Mouse (Mus musculus) neural tube, embryonic 11.5 days (tissue): ENCODE data around the gene Gm7361. TPM values are rescaled to one million over a fixed set of nuclear protein-coding genes. Genes with fewer than 3 reads are reported as not detected.
"Not testable (repeated sequence)": the region's sequence is repeated elsewhere in the genome, so short reads cannot be mapped to it uniquely, and the experiment has no call there.

Source experiments
- ATAC-seq: fragments of 200-750 bp; cut with Nextera tagmentation; 2 replicates; pipeline ENCODE4 v1.8.0; 2017; ENCODE audit warnings: moderate number of reproducible peaks, mild to moderate bottlenecking, moderate TSS enrichment, moderate library complexity; ENCODE audit not compliant: insufficient read depth, low FRiP score, low TSS enrichment
- DNase-seq: peaks from one replicate; pipeline ENCODE4 v3.0.0-alpha.2; 2015; ENCODE audit warnings: low spot score
- H3K27ac ChIP-seq: fragments of 300-500 bp; sonication (generic); 2 replicates; pipeline ENCODE4 v1.5.1; 2014; ENCODE audit warnings: low read depth, mild to moderate bottlenecking, low read length
- H3K27me3 ChIP-seq: fragments of 300-500 bp; sonication (generic); 2 replicates; pipeline ENCODE4 v1.6.1; 2014; ENCODE audit warnings: mild to moderate bottlenecking, low read length, mixed read lengths; ENCODE audit not compliant: control insufficient read depth, insufficient read depth
- H3K36me3 ChIP-seq: fragments of 300-500 bp; sonication (generic); 2 replicates; pipeline ENCODE4 v1.6.1; 2014; ENCODE audit warnings: mild to moderate bottlenecking, low read length, moderate library complexity, mixed read lengths; ENCODE audit not compliant: control insufficient read depth, insufficient read depth
- H3K4me1 ChIP-seq: fragments of 300-500 bp; sonication (generic); 2 replicates; pipeline ENCODE4 v1.6.1; 2014; ENCODE audit warnings: low read length, mixed read lengths; ENCODE audit not compliant: control insufficient read depth, insufficient read depth
- H3K4me2 ChIP-seq: fragments of 300-500 bp; sonication (generic); 2 replicates; pipeline ENCODE4 v1.6.1; 2014; ENCODE audit warnings: low read depth, mild to moderate bottlenecking, moderate library complexity
- H3K4me3 ChIP-seq: fragments of 300-500 bp; sonication (generic); 2 replicates; pipeline ENCODE4 v1.5.1; 2014; ENCODE audit warnings: low read depth, low read length
- H3K9ac ChIP-seq: fragments of 300-500 bp; sonication (generic); 2 replicates; pipeline ENCODE4 v1.6.1; 2014; ENCODE audit warnings: mild to moderate bottlenecking, low read length
- H3K9me3 ChIP-seq: fragments of 300-500 bp; sonication (generic); 2 replicates; pipeline ENCODE4 v1.6.1; 2016; ENCODE audit warnings: low read length; ENCODE audit not compliant: control insufficient read depth
- WGBS: fragments of 180-500 bp; shearing (Covaris S2); extraction: QIAGEN DNeasy Blood & Tissue Kit; methylation state at CpG from one replicate; pipeline ENCODE4 v1.1.7; 2014; 5-methylcytosine and 5-hydroxymethylcytosine counted together
- polyA plus RNA-seq: library from polyadenylated mRNA; unstranded; fragments of >200 nt; fragmentation: Nextera tagmentation; extraction: Ambion mirVana; gene quantifications from 2 replicates; pipeline ENCODE4 v1.2.1, GENCODE M21; 2014

Gm7361 gene
- polyA plus RNA-seq = 0.11 TPM in 1 of 2 replicates, not detected in the other

DNA sequence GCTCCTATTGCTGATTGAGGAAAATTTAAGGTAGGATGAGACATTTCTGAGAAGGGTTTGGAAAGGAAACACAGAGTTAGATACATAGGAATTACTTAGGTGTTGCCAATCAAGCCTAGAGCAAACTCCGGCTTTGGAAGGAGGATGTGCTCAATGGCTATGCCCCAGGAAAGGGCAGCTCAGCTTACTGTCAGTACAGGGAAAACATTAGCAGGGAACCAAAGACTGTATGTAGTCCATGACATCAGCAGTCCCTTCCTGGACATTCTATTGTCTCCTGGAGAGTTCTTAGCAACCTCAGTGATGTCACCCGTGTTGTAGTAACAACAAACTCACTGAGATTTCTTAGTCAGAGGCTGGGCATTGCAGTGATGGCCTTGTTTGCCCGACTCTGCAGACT is at the start of gene Gm7361:
Gene Gm7361, plus strand, starts transcription at position 301 of the 400 bp plus-strand sequence.
- not testable (repeated sequence) for H3K4me2 ChIP-seq, H3K9me3 ChIP-seq, H3K4me3 ChIP-seq, DNase-seq, H3K27ac ChIP-seq, H3K9ac ChIP-seq, H3K36me3 ChIP-seq, H3K27me3 ChIP-seq, ATAC-seq, H3K4me1 ChIP-seq
- WGBS = 78% methylated on average over 3 of the region's 3 CpGs

DNA sequence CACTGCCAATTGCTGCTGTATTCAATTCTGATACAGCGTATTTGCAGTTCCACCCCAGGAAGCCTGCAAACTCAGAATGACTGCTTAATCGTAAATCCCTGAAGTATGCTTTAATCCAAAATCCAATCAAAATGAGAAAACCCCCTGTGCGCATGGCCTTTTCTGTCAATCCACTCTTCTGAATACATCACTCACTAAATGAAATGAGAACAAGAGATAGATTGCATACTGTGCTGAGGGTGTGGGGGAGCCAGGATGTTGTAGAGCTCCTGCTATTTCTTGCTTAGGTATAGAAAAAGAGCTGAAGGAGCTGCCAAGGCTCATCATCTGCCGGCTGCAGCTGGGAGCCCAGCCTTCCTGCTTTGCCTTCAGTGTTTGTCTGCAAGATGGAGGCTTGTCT is 46.5 kb upstream of the Gm7361 start:
- no peak overlapping the region for H3K27ac ChIP-seq
- H3K9me3 ChIP-seq = no peaks in the 10 kb centered on the region
- H3K36me3 ChIP-seq = no peaks in the 10 kb centered on the region
- no peak for ATAC-seq
- no peak for DNase-seq
- no peaks in the 10 kb centered on the region for H3K4me1 ChIP-seq
- H3K27me3 ChIP-seq = no peaks in the 10 kb centered on the region
- no peak overlapping the region for H3K4me2 ChIP-seq
- no peak overlapping the region for H3K9ac ChIP-seq
- no peak overlapping the region for H3K4me3 ChIP-seq
- 85% methylated on average over 4 of the region's 4 CpGs for WGBS

DNA sequence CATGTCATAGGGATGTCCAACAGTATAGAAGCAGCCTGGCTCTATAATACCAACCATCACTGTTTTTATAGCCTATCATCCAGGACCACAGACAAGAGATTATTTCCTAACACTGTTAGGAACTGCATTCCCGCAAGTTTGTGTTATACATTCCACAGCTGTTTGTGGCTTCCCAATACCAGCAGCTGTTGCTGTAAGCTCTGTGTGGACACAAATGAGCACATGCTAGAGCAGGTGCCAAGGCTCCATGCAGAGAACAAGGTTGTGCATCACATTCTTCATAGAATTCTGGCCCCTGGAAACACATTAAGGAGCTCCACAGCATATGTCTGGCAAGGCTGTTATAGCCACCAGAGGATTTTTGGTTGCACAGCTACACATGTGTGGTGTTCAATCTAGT is 35.4 kb upstream of the Gm7361 start:
- no peak overlapping the region for H3K27ac ChIP-seq
- H3K9me3 ChIP-seq = no peaks in the 10 kb centered on the region
- WGBS = 82% methylated on average over 1 of the region's 1 CpGs
- DNase-seq = no peak
- no peaks in the 10 kb centered on the region for H3K4me1 ChIP-seq
- no peak overlapping the region for H3K4me3 ChIP-seq
- H3K36me3 ChIP-seq = no peaks in the 10 kb centered on the region
- no peak overlapping the region for H3K9ac ChIP-seq
- H3K27me3 ChIP-seq = no peaks in the 10 kb centered on the region
- no peak for ATAC-seq
- H3K4me2 ChIP-seq = no peak overlapping the region

DNA sequence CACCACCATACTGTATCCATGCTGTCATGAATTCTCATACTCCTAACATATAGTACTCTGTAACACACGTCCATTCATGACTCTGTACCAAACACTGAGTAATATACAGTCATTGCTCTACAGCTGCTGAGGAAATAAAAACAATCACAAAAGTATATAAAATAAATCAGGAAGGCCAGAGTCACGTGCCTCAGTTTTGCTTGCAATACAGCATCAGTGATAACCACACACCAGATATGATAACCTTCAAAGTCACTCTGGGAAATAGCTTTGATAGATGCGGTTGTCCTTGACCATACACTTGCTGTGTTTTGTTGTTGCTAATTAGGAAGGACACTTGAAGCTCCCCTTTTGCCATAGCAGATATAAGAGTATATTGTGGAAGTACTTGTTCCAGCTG is 9.2 kb downstream of the Gm7361 start:
- H3K36me3 ChIP-seq, H3K27me3 ChIP-seq, H3K4me1 ChIP-seq, H3K27ac ChIP-seq, DNase-seq, H3K4me2 ChIP-seq, H3K9ac ChIP-seq, H3K4me3 ChIP-seq, H3K9me3 ChIP-seq, ATAC-seq: not testable (repeated sequence)
- 91% methylated on average over 3 of the region's 3 CpGs for WGBS

DNA sequence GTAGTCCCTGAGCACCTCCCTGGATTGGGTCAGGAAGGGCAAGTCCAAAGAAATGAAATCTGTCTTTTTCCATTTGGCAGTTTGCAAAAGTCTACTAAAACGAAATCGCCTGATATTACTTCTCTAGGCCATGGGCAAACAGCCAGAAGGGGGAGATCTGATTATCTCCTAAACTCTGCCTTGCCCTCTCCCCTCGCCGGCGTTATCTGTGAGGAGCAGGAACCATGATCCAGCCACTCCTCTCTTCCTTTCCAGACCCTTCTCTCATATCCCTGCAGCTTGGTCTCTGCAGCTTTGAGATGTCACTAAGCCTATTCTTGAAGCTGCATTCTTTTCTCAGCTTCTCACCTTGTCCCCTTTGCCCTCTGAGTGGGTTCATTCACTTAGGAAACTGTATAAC is 22.9 kb downstream of the Gm7361 start:
- DNase-seq (no peak), ATAC-seq (no peak)
- Histone ChIP-seq H3K4me2 (no peak overlapping the region), H3K9me3 (no peaks in the 10 kb centered on the region), H3K27me3 (no peaks in the 10 kb centered on the region), H3K9ac (no peak overlapping the region), H3K36me3 (no peaks in the 10 kb centered on the region), H3K4me3 (no peak overlapping the region), H3K27ac (no peak overlapping the region), H3K4me1 (no peaks in the 10 kb centered on the region)
- 81% methylated on average over 5 of the region's 5 CpGs for WGBS

DNA sequence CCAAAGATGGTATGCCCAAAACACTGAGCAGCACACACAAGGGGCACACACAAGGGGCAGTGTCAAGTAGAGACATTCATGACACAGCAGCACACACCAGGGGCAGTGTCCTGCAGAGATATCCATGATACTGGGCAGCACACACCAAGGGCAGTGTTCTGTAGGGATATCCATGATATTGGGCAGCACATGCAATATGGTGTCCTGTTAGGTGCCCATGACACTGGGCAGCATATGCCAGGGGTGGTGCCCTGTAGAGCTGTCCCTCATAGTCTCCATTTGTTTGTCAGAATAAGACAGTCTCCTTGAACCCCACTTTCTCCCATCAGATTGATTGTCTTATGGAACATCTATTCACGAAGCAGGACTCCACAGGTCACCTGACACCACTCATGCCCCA is 24.2 kb downstream of the Gm7361 start:
- no peaks in the 10 kb centered on the region for H3K36me3 ChIP-seq
- DNase-seq (no peak), ATAC-seq (no peak)
- H3K4me2 ChIP-seq = no peak overlapping the region
- no peak overlapping the region for H3K4me3 ChIP-seq
- no peaks in the 10 kb centered on the region for H3K4me1 ChIP-seq
- 93% methylated on average over 1 of the region's 1 CpGs for WGBS
- H3K27ac ChIP-seq = no peak overlapping the region
- H3K9me3 ChIP-seq = no peaks in the 10 kb centered on the region
- no peak overlapping the region for H3K9ac ChIP-seq
- no peaks in the 10 kb centered on the region for H3K27me3 ChIP-seq

DNA sequence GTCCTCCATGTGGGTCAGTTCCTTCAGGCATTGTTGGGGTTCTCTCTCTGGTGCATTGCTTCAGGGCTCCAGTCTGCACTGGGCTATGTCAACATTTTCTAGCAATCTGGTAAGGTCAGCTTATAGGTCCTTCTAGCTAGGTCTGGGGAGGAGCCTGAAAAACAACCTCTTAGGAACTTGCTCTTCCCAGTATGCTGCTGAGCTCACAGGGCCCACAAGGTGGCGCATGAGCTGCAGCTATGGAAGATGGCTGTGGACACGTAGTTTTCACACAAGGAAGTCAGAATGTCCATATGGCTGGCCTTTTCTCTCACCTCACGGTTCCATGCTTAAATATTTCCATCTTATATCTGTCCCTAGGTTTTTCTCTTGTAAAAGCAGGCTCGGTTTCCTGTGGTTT is 24.8 kb downstream of the Gm7361 start:
- DNase-seq (peak; percentile 79), ATAC-seq (no peak)
- Histone ChIP-seq H3K9me3 (no peaks in the 10 kb centered on the region), H3K36me3 (no peaks in the 10 kb centered on the region), H3K4me2 (no peak overlapping the region), H3K4me1 (no peaks in the 10 kb centered on the region), H3K27me3 (no peaks in the 10 kb centered on the region), H3K27ac (no peak overlapping the region), H3K4me3 (no peak overlapping the region), H3K9ac (no peak overlapping the region)
- WGBS = 7% methylated on average over 4 of the region's 4 CpGs

DNA sequence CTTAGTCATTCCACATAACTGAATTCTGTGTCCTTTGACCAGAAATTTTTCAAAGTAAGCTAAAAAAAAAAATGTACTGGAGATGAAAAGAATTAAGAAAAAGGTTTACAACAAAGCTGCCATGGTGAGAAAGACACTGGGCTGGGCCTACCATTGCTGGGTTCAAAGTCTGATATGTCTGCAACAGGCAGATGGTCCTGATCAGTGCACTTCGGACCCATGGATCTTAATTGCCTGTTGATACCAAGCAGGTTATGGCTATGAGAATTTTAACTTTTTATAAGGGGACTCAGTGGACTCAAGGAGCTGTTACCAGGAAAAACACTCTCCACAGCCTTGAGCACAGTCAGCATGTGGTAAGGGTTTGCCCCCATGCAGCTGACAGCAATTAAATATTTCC is 25.9 kb downstream of the Gm7361 start:
- WGBS = 89% methylated on average over 1 of the region's 1 CpGs

DNA sequence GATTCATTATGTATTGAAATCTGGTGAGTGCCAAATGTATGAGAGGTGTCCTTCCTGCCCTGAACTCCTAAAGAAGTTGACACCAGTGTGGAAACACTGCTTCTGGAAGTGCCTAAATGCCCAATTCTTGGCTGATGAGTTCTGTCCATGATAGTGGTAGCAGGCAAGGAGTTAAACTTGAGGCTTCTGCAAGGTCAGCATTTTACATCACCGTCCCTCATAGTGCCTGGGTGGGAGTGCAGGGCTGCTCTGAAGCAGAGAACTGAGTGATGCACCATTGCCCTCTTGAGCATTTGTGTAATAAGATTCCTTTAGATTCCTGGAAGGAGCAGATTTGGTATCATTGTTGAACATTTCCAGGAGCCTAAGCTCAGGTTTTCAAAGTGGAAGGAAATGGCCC is 34.1 kb downstream of the Gm7361 start:
- 72% methylated on average over 1 of the region's 1 CpGs for WGBS
- DNase-seq (no peak), ATAC-seq (no peak)

More for the DNA sequence above, 25.9 kb downstream of the Gm7361 start:
- no peaks in the 10 kb centered on the region for H3K9me3 ChIP-seq
- no peak overlapping the region for H3K4me3 ChIP-seq
- no peaks in the 10 kb centered on the region for H3K36me3 ChIP-seq
- H3K27me3 ChIP-seq = no peaks in the 10 kb centered on the region
- DNase-seq (no peak), ATAC-seq (no peak)
- no peak overlapping the region for H3K27ac ChIP-seq
- no peaks in the 10 kb centered on the region for H3K4me1 ChIP-seq
- H3K4me2 ChIP-seq = no peak overlapping the region
- no peak overlapping the region for H3K9ac ChIP-seq

More for the DNA sequence above, 34.1 kb downstream of the Gm7361 start:
- Histone ChIP-seq H3K27me3 (no peaks in the 10 kb centered on the region), H3K4me2 (no peak overlapping the region), H3K4me1 (no peaks in the 10 kb centered on the region), H3K36me3 (no peaks in the 10 kb centered on the region), H3K4me3 (no peak overlapping the region), H3K9me3 (no peaks in the 10 kb centered on the region), H3K9ac (no peak overlapping the region), H3K27ac (no peak overlapping the region)
